Mouse (Mus musculus) midbrain, embryonic 10.5 days (tissue): ENCODE data around the gene Pomt2. TPM values are rescaled to one million over a fixed set of nuclear protein-coding genes. Genes with fewer than 3 reads are reported as not detected.

ENCODE experiments used
- DNase-seq: peaks from one replicate; pipeline ENCODE4 v3.0.0-alpha.2; 2017; ENCODE audit warnings: low spot score
- H3K27ac ChIP-seq: fragments of 300-500 bp; sonication (generic); replicated peaks from 2 replicates; pipeline ENCODE4 v1.5.1; 2016; ENCODE audit warnings: mild to moderate bottlenecking
- H3K27me3 ChIP-seq: fragments of 300-500 bp; sonication (generic); 2 replicates; pipeline ENCODE4 v1.6.1; 2016; ENCODE audit warnings: low read depth, mild to moderate bottlenecking; ENCODE audit not compliant: poor library complexity, severe bottlenecking
- H3K36me3 ChIP-seq: fragments of 300-500 bp; sonication (generic); 2 replicates; pipeline ENCODE4 v1.6.1; 2016; ENCODE audit warnings: mild to moderate bottlenecking, moderate library complexity
- H3K4me1 ChIP-seq: fragments of 300-500 bp; sonication (generic); 2 replicates; pipeline ENCODE4 v1.6.1; 2016
- H3K4me3 ChIP-seq: fragments of 300-500 bp; sonication (generic); 2 replicates; pipeline ENCODE4 v1.5.1; 2016; ENCODE audit warnings: mild to moderate bottlenecking, moderate library complexity
- H3K9me3 ChIP-seq: fragments of 300-500 bp; sonication (generic); replicated peaks from 2 replicates; pipeline ENCODE4 v1.6.1; 2016; ENCODE audit warnings: mild to moderate bottlenecking
- WGBS: fragments of 180-500 bp; shearing (Covaris S2); methylation state at CpG from one replicate; pipeline ENCODE4 v1.1.7; 2016; 5-methylcytosine and 5-hydroxymethylcytosine counted together
- polyA plus RNA-seq: library from polyadenylated mRNA; unstranded; fragments of >200 nt; fragmentation: Nextera tagmentation; extraction: Ambion mirVana; gene quantifications from 2 replicates; pipeline ENCODE4 v1.2.1, GENCODE M21; 2016

The Pomt2 gene
- polyA plus RNA-seq, 1 experiment from 2014 or later, result 16.5 TPM

DNA sequence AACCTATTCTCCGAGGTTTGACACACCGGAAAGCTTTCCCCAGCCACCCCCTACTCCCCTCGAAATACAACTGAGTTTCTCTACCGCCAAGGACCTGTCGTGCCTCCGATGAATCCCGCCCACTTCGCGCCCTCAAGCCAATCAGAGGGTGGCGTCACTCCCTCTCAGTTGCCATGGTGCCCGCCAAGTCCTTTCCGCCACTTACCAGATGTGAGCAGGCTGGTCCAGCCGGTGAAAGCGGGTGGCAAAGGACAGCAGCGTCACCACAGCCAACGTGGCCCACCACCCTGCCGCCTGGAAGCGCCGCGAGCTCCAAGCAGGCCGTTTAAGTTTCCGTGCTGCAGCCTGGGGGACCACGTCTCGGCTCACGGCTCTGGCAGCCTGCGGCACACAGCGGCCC is 802 bp downstream of the Pomt2 start, which contains the start of gene Gstz1:
TSS of gene Gstz1 (plus strand) at position 200 of the 400 bp plus-strand sequence.
- Histone ChIP-seq H3K27me3 (no peaks in the 10 kb centered on the region), H3K27ac (peak within 1 kb of the TSS; percentile 98), H3K4me3 (peak within 1 kb of the TSS; percentile 90), H3K9me3 (peaks cover 8% of the 10 kb centered on the region), H3K4me1 (peaks cover 21% of the 10 kb centered on the region), H3K36me3 (peaks cover 18% of the 10 kb centered on the region)
- peak; percentile 92 for DNase-seq
- WGBS, result 0% methylated on average over 27 of the region's 27 CpGs

GRCm38 (mm10) chr12:87142156-87142555 is 5.6 kb downstream of the Pomt2 start:
- Histone ChIP-seq H3K27me3 (no peaks in the 10 kb centered on the region), H3K4me3 (no peak overlapping the region), H3K27ac (no peak overlapping the region), H3K36me3 (peaks cover 14% of the 10 kb centered on the region), H3K4me1 (peaks cover 32% of the 10 kb centered on the region), H3K9me3 (no peaks in the 10 kb centered on the region)
- no peak for DNase-seq
- WGBS, result 85% methylated on average over 2 of the region's 2 CpGs

- Histone ChIP-seq H3K36me3 (peaks cover 27% of the 10 kb centered on the region), H3K27ac (peak overlapping the region; percentile 80), H3K9me3 (no peaks in the 10 kb centered on the region), H3K4me3 (no peak overlapping the region), H3K4me1 (peaks cover 21% of the 10 kb centered on the region), H3K27me3 (no peaks in the 10 kb centered on the region)
- 64% methylated on average over 2 of the region's 2 CpGs for WGBS
- no peak for DNase-seq
Observed at GRCm38 (mm10) chr12:87138768-87139167, 9.0 kb downstream of the Pomt2 start.

- Histone ChIP-seq H3K4me3 (no peak overlapping the region), H3K9me3 (no peaks in the 10 kb centered on the region), H3K4me1 (peaks cover 21% of the 10 kb centered on the region), H3K36me3 (peaks cover 30% of the 10 kb centered on the region), H3K27me3 (no peaks in the 10 kb centered on the region), H3K27ac (peak overlapping the region; percentile 80)
- no peak for DNase-seq
- 56% methylated on average over 2 of the region's 2 CpGs for WGBS
Observed at GRCm38 (mm10) chr12:87138342-87138701, 9.4 kb downstream of the Pomt2 start.

GRCm38 (mm10) chr12:87137439-87138341 is 10.1 kb downstream of the Pomt2 start:
- H3K36me3 ChIP-seq, result peaks cover 35% of the 10 kb centered on the region
- peak; percentile 26 for DNase-seq
- H3K9me3 ChIP-seq, result no peaks in the 10 kb centered on the region
- H3K27ac ChIP-seq, result peak overlapping the region; percentile 80
- H3K27me3 ChIP-seq, result no peaks in the 10 kb centered on the region
- WGBS, result 72% methylated on average over 15 of the region's 15 CpGs
- peaks cover 21% of the 10 kb centered on the region for H3K4me1 ChIP-seq
- H3K4me3 ChIP-seq, result no peak overlapping the region

DNA sequence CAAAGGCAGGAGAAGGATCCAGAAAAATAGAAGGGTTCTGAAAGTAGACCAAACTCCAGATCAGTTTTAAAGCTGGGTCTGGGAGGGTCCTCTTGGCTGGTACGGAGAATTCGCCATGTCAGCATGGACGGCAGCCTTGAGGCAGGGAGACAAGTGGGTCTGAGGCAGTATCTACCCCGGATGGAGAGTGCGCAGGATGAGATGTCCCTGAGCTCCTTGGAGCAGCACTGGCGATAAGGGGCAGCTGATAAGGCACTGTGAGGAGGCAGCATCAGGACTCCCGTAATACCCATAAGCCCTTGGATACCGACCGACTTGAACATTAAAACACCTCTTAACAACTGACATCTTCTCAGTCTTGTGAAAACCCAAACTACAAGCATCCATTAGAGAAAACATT is 15.0 kb downstream of the Pomt2 start:
- DNase-seq, result no peak
- Histone ChIP-seq H3K36me3 (peaks cover 70% of the 10 kb centered on the region), H3K4me3 (no peak overlapping the region), H3K4me1 (peaks cover 5% of the 10 kb centered on the region), H3K27ac (no peak overlapping the region), H3K27me3 (no peaks in the 10 kb centered on the region), H3K9me3 (no peaks in the 10 kb centered on the region)
- WGBS, result 93% methylated on average over 9 of the region's 9 CpGs

- H3K4me1 ChIP-seq, result no peaks in the 10 kb centered on the region
- DNase-seq, result no peak
- H3K36me3 ChIP-seq, result peaks cover 69% of the 10 kb centered on the region
- no peaks in the 10 kb centered on the region for H3K9me3 ChIP-seq
- no peak overlapping the region for H3K27ac ChIP-seq
- H3K4me3 ChIP-seq, result no peak overlapping the region
- no peaks in the 10 kb centered on the region for H3K27me3 ChIP-seq
- WGBS, result 91% methylated on average over 6 of the region's 6 CpGs
Observed at GRCm38 (mm10) chr12:87132210-87132609, 15.6 kb downstream of the Pomt2 start.

DNA sequence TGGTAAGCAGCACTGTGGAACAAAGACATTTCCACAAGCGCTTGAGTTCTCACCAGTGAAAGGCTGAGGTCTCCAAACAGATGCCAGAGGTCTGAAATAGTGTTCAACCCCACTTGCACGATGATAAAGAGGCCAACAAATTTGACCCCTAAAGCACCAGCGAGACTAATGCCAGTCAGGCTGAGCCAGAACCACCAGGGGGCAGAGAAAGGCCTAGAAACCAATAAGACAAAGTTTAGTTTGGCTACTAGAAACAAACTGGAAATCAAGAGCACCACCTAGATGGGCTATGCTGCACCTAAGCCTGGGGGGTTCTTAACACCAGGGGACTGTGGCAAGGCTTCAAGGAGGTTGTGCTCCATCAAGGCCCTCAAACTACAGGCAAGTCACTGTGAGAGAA is 16.1 kb downstream of the Pomt2 start:
- no peaks in the 10 kb centered on the region for H3K4me1 ChIP-seq
- no peaks in the 10 kb centered on the region for H3K9me3 ChIP-seq
- 69% methylated on average over 3 of the region's 3 CpGs for WGBS
- DNase-seq, result no peak
- H3K36me3 ChIP-seq, result peaks cover 73% of the 10 kb centered on the region
- H3K4me3 ChIP-seq, result no peak overlapping the region
- no peak overlapping the region for H3K27ac ChIP-seq
- no peaks in the 10 kb centered on the region for H3K27me3 ChIP-seq

- no peak overlapping the region for H3K4me3 ChIP-seq
- H3K27ac ChIP-seq, result no peak overlapping the region
- no peaks in the 10 kb centered on the region for H3K27me3 ChIP-seq
- no peak for DNase-seq
- H3K9me3 ChIP-seq, result no peaks in the 10 kb centered on the region
- peaks cover 73% of the 10 kb centered on the region for H3K36me3 ChIP-seq
- H3K4me1 ChIP-seq, result no peaks in the 10 kb centered on the region
- WGBS, result 91% methylated on average over 2 of the region's 2 CpGs
Observed at GRCm38 (mm10) chr12:87131181-87131580, 16.6 kb downstream of the Pomt2 start.

DNA sequence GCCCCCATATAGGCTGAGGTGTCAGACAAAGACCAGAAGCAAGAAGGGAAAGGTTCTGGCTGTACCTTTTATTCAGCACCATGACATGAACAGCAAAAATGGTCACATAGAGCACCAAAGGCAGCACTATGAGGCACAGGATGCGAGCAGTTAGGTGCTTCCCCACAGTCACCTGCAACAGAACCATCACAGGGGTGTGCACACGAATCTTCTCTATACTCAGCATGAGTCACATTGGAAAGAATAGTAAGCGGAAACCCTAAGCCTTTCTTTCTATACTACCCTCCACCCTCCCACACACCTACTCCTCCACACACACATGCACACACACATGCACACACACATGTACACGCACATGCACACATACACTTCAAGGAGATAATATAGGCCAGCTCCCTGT is 17.5 kb downstream of the Pomt2 start:
- WGBS, result 90% methylated on average over 4 of the region's 4 CpGs
- no peak for DNase-seq
- Histone ChIP-seq H3K27ac (no peak overlapping the region), H3K4me1 (no peaks in the 10 kb centered on the region), H3K4me3 (no peak overlapping the region), H3K9me3 (no peaks in the 10 kb centered on the region), H3K27me3 (no peaks in the 10 kb centered on the region), H3K36me3 (peaks cover 68% of the 10 kb centered on the region)

GRCm38 (mm10) chr12:87127256-87127655 is 20.5 kb downstream of the Pomt2 start:
- Histone ChIP-seq H3K4me1 (no peaks in the 10 kb centered on the region), H3K36me3 (peaks cover 71% of the 10 kb centered on the region), H3K9me3 (no peaks in the 10 kb centered on the region), H3K4me3 (no peak overlapping the region), H3K27ac (no peak overlapping the region), H3K27me3 (no peaks in the 10 kb centered on the region)
- no peak for DNase-seq
- 60% methylated on average over 4 of the region's 4 CpGs for WGBS

DNA sequence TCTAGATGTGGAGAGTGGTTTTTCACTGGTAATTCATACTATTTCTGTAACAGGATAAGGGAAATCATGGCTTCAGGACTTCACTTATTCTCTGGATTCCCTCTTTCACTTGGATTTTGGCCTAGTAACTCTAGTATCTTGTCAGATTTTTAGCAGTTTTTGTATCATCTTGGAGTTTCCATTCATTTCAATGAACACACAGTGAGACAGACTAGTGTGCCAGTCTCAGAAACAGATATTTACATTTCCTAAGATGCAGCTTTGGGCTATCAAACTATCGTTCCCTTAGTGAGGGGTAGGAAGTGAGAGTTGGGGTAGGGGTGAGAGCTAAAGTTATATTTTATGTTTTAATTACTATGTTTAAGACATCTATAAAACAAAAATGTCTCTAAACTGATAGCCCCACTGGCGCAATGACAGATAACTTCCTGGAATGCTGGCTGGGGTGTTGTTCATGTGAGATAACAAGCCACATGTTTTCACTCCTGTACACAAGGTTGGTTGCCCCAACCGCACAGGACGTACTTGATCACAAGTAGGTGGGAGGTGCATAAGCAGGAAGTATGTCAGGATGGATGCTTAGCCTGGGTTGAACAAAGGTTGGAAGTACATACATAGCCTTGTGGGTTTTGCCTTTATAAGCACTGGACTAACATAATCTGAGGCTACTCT is 25.7 kb downstream of the Pomt2 start:
- 94% methylated on average over 4 of the region's 4 CpGs for WGBS
- Histone ChIP-seq H3K4me1 (no peaks in the 10 kb centered on the region), H3K9me3 (no peaks in the 10 kb centered on the region), H3K27me3 (no peaks in the 10 kb centered on the region), H3K27ac (no peak overlapping the region), H3K36me3 (peaks cover 60% of the 10 kb centered on the region), H3K4me3 (no peak overlapping the region)
- DNase-seq, result no peak

DNA sequence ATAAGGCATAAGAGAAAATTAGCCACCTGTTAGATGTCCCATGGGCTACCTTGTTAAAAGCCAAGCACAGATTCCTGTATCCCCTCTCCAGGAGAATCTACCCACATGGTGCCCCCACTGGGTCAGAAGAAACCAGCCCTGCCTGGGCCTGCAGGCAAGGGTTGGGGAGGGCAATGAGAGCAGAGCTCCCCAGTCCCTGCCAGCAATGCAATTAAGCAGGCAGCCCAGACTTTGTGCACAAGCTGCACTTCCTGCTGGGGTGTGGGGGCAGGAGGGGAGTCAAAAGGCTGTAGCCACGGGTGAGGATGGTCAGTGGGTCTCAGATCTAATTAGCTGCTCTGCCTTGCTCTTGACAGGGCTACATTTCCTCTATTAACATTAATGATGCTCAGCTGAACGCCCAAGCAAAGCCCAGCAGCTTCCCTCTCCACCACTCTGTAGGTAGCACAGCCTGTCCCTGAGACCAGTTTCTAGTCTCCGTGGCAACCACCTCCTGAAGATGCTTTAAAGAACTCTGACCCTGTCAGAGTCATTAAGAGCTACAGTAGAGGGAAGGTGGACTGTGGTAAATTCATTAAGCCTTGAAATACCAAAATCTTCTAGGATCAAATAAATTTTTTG is 40.3 kb downstream of the Pomt2 start:
- H3K27me3 ChIP-seq, result peaks cover 16% of the 10 kb centered on the region
- no peak for DNase-seq
- no peak overlapping the region for H3K4me3 ChIP-seq
- peaks cover 1% of the 10 kb centered on the region for H3K4me1 ChIP-seq
- no peaks in the 10 kb centered on the region for H3K9me3 ChIP-seq
- H3K27ac ChIP-seq, result no peak overlapping the region
- 45% methylated on average over 3 of the region's 3 CpGs for WGBS
- peaks cover 41% of the 10 kb centered on the region for H3K36me3 ChIP-seq
